17 mouse cellular contexts compared by ENCODE assay signal in the genomic region with DNA sequence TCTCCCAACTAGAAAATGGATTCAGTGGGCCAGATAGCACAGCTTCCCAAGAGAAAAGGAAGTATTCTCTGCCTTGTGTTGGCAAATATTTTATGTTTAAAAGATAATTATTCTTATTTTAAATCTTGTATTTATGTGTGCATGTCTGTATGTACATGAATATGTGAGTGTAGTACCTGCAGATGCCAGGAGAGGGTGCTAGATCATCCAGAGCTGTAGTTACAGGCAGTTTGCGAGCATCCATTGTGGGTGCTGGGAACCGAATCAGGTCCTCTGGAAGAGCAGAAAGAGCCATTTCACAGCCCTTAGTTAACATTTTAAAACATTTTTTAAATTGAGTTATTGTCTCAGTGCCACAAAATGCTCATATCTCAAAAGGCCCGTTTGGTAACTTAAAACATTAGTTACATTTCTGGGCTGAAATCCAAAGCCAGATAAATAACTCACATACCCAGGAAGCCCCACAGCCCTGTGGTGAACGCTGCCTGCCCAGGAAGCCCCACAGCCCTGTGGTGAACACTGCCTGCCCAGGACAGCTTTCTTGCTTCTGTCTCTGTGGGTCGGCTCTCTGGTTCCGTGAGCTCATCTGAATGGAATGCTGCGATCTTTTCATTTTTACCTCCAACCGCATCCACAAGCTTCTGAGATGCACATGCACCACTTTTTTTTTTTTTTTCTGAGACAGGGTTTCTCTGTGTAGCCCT. TPM values are rescaled to one million over a fixed set of nuclear protein-coding genes. Genes with fewer than 3 reads are reported as not detected.
DNase-seq lines count a peak whose midpoint lies in the region; ATAC-seq and TF ChIP-seq lines count a peak whose summit lies in the region.
"Had no signal": no experiment of that assay in that cellular context is flagged by ENCODE, and none has a peak within 500 bp of the region (broad histone marks: within the 10 kb centered on the region; RNA-seq: fewer than 3 reads in every experiment).

No protein-coding gene starts in this region.

- WGBS in cerebellum, adult 2 months, result 88% methylated on average over 8 of the region's 8 CpGs
- WGBS in stomach, postnatal 0 days, result 69% methylated on average over 8 of the region's 8 CpGs
- WGBS in forebrain, embryonic 16.5 days, result 83% methylated on average over 8 of the region's 8 CpGs

- DNase-seq in cerebellum, adult 2 months, result no peak
- no peak for DNase-seq in cerebellum, postnatal 25 days
- no peak for DNase-seq in layer of hippocampus, adult 2 months (ENCODE audit: low spot score in 2 of 2)
- DNase-seq in layer of hippocampus, adult 9-11 months, result no peak
- DNase-seq in testis, postnatal 14 days (ENCODE audit: low spot score), result no peak
- DNase-seq in stomach, postnatal 0 days (ENCODE audit: low spot score), result no peak
- DNase-seq: adrenal gland, adult 8-10 months; B cell, adult 2 months; heart, postnatal 36 days; right cerebral cortex, postnatal 4 days; thymus, postnatal 14 days had no signal

- H3K4me2 ChIP-seq in stomach, postnatal 0 days (replicated peaks; ENCODE audit: low read depth), result no peak overlapping the region
- no peak overlapping the region for H3K4me2 ChIP-seq in forebrain, embryonic 16.5 days (ENCODE audit: low read length)
- H3K4me2 ChIP-seq: embryonic facial prominence, embryonic 13.5 days; limb, embryonic 13.5 days had no signal

- H3K27me3 ChIP-seq in cerebellum, adult 2 months (ENCODE audit: control insufficient read depth, insufficient read depth, low read length), result no peaks in the 10 kb centered on the region
- H3K27me3 ChIP-seq in testis, adult 2 months (ENCODE audit: control insufficient read depth, insufficient read depth, low read length), result no peaks in the 10 kb centered on the region
- H3K27me3 ChIP-seq in stomach, postnatal 0 days (ENCODE audit: control insufficient read depth, insufficient read depth, low read length), result no peaks in the 10 kb centered on the region
- no peaks in the 10 kb centered on the region for H3K27me3 ChIP-seq in forebrain, embryonic 16.5 days (replicated peaks; ENCODE audit: control insufficient read depth, insufficient read depth, low read length)
- H3K27me3 ChIP-seq: embryonic facial prominence, embryonic 13.5 days; limb, embryonic 13.5 days had no signal

- no peak for ATAC-seq in stomach, postnatal 0 days (ENCODE audit: low FRiP score, low TSS enrichment)
- no peak for ATAC-seq in forebrain, embryonic 16.5 days

- H3K27ac ChIP-seq in cerebellum, adult 2 months (ENCODE audit: insufficient read depth, low read length), result no peak overlapping the region
- no peak overlapping the region for H3K27ac ChIP-seq in layer of hippocampus, adult 2 months
- no peak overlapping the region for H3K27ac ChIP-seq in testis, adult 2 months (ENCODE audit: control insufficient read depth, insufficient read depth, low read depth, low read length)
- H3K27ac ChIP-seq in stomach, postnatal 0 days (replicated peaks), result no peak overlapping the region
- no peak overlapping the region for H3K27ac ChIP-seq in forebrain, embryonic 16.5 days (ENCODE audit: low read length)
- H3K27ac ChIP-seq: embryonic facial prominence, embryonic 13.5 days; heart, embryonic 10.5 days; limb, embryonic 13.5 days; midbrain, embryonic 10.5 days had no signal

- TF ChIP-seq POLR2A in cerebellum, adult 2 months (IDR thresholded peaks at IDR 0.05; ENCODE audit: borderline replicate concordance, insufficient read depth, low read length), result no peak
- no peak for TF ChIP-seq POLR2A in testis, adult 2 months (IDR thresholded peaks at IDR 0.05; ENCODE audit: control insufficient read depth, low read depth, low read length)

- H3K9me3 ChIP-seq in stomach, postnatal 0 days (ENCODE audit: control insufficient read depth, low read length), result no peaks in the 10 kb centered on the region
- H3K9me3 ChIP-seq in forebrain, embryonic 16.5 days (ENCODE audit: control insufficient read depth, low read length), result no peaks in the 10 kb centered on the region; the same call in 1 of the 2 replicates
- H3K9me3 ChIP-seq: heart, embryonic 10.5 days; midbrain, embryonic 10.5 days had no signal

- H3K36me3 ChIP-seq in testis, adult 2 months (ENCODE audit: control insufficient read depth, insufficient read depth, low read length), result no peaks in the 10 kb centered on the region
- H3K36me3 ChIP-seq in stomach, postnatal 0 days (ENCODE audit: control insufficient read depth, insufficient read depth, low read length), result no peaks in the 10 kb centered on the region
- H3K36me3 ChIP-seq in forebrain, embryonic 16.5 days (ENCODE audit: control insufficient read depth, insufficient read depth), result no peaks in the 10 kb centered on the region
- H3K36me3 ChIP-seq: embryonic facial prominence, embryonic 13.5 days; heart, embryonic 10.5 days; limb, embryonic 13.5 days; midbrain, embryonic 10.5 days had no signal

- TF ChIP-seq CTCF in cerebellum, adult 2 months (IDR thresholded peaks at IDR 0.05; ENCODE audit: borderline replicate concordance, insufficient read depth, low read depth, low read length), result peak; percentile 33; the same call in 1 of the 2 replicates
- TF ChIP-seq CTCF in layer of hippocampus, adult 2 months (conservative IDR thresholded peaks at IDR 0.05), result peak; percentile 64
- peak; percentile 30; the same call in 1 of the 2 replicates for TF ChIP-seq CTCF in testis, adult 2 months (IDR thresholded peaks at IDR 0.05; ENCODE audit: control insufficient read depth, insufficient read depth, insufficient replicate concordance, low read depth, low read length)
- TF ChIP-seq CTCF in stomach, postnatal 0 days (IDR thresholded peaks at IDR 0.05; ENCODE audit: low read depth), result peak; percentile 46

- H3K4me3 ChIP-seq in cerebellum, adult 2 months (replicated peaks; ENCODE audit: insufficient read depth, low read depth, low read length), result no peak overlapping the region
- no peak overlapping the region for H3K4me3 ChIP-seq in layer of hippocampus, adult 2 months
- H3K4me3 ChIP-seq in testis, adult 2 months (ENCODE audit: control insufficient read depth, low read depth, low read length), result no peak overlapping the region
- H3K4me3 ChIP-seq in stomach, postnatal 0 days (ENCODE audit: low read depth, low read length), result no peak overlapping the region
- no peak overlapping the region for H3K4me3 ChIP-seq in forebrain, embryonic 16.5 days (replicated peaks; ENCODE audit: low read length)
- H3K4me3 ChIP-seq: embryonic facial prominence, embryonic 13.5 days; heart, embryonic 10.5 days; limb, embryonic 13.5 days; midbrain, embryonic 10.5 days had no signal

- H3K4me1 ChIP-seq in cerebellum, adult 2 months (ENCODE audit: control insufficient read depth, insufficient read depth, low read length), result no peaks in the 10 kb centered on the region; the same call in 1 of the 2 replicates
- H3K4me1 ChIP-seq in testis, adult 2 months (ENCODE audit: control insufficient read depth, insufficient read depth, low read length), result peaks cover 2% of the 10 kb centered on the region; the same call in 1 of the 2 replicates
- H3K4me1 ChIP-seq in stomach, postnatal 0 days (replicated peaks; ENCODE audit: control insufficient read depth, insufficient read depth), result no peaks in the 10 kb centered on the region
- no peaks in the 10 kb centered on the region for H3K4me1 ChIP-seq in forebrain, embryonic 16.5 days (replicated peaks; ENCODE audit: control insufficient read depth, insufficient read depth, low read length)
- H3K4me1 ChIP-seq: heart, embryonic 10.5 days; limb, embryonic 13.5 days had no signal

- H3K9ac ChIP-seq in stomach, postnatal 0 days (ENCODE audit: low read length), result no peak overlapping the region
- H3K9ac ChIP-seq in forebrain, embryonic 16.5 days (replicated peaks; ENCODE audit: low read depth, low read length), result no peak overlapping the region
- H3K9ac ChIP-seq: embryonic facial prominence, embryonic 13.5 days; limb, embryonic 13.5 days had no signal

- no peak for TF ChIP-seq EP300 in stomach, postnatal 0 days (optimal IDR thresholded peaks at IDR 0.05)

RNA-seq across cellular contexts. Expression of gene Pgbd5, which starts 10.9 kb away (rescaled TPM):
- polyA plus RNA-seq in cerebellum, adult 2 months (2012; rRNA removed), result 142 and 155 TPM in 2 replicates
- total RNA-seq in layer of hippocampus, adult 2 months (2021), result 100 to 1,000 TPM; 291 to 304 TPM
- polyA plus RNA-seq in testis, adult 2 months (2012; rRNA removed), result 15.7 and 20.0 TPM in 2 replicates
- polyA plus RNA-seq in stomach, postnatal 0 days (2015; fragmentation: Nextera tagmentation; extraction: Ambion mirVana), result 1.9 and 2.0 TPM in 2 replicates
- 8.4 and 10.7 TPM in 2 replicates for polyA plus RNA-seq in forebrain, embryonic 16.5 days (2015; fragmentation: Nextera tagmentation; extraction: Ambion mirVana)
